Mouse (Mus musculus) left cerebral cortex, adult 9 months (tissue): ENCODE data around the gene Insr.
"Not testable (repeated sequence)": the region's sequence is repeated elsewhere in the genome, so short reads cannot be mapped to it uniquely, and the experiment has no call there.

Experiments used
- DNase-seq, 2 experiments: peaks; one replicate each; pipeline ENCODE4 v3.0.0; 2022; ENCODE audit warnings: low spot score in 2 of 2

Insr gene

DNA sequence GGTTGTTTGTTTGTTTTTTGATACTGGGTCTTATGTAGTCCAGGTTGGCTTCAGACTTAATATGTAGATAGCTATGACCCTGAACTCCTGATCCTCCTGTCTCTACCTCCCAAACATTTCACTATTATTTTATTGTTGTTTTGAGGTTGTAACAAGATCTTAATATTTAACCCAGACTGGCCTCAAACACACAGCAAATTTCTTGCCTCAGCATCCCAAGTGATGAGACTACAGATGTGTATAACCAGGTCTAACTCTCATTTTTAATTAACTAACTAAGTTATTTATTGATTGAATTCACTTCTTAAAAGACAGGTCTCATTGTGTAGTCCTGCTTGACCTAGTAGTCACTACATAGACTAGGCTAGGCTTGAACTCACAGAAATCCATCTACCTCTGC is 88.4 kb downstream of the Insr start:
- no peak for DNase-seq

DNA sequence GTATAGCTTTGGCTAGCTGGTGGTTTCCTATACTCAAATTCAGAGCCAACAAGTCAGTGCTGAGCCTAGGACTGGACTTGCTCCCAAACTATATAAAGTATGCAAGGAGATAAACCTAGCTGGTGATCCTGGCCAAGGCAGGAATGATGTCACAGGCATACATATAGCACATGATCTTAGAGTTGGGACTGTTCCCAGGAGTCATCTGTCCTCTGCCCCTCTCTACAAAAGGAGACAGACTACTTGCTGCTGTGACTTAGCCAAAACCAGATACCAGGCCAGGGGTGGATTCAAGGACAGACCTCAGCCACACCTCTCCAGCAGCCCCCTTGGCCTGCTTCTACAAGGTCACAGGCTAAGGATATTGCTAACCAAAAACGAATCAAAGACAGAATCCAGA is 92.0 kb downstream of the Insr start:
- no peak for DNase-seq

DNA sequence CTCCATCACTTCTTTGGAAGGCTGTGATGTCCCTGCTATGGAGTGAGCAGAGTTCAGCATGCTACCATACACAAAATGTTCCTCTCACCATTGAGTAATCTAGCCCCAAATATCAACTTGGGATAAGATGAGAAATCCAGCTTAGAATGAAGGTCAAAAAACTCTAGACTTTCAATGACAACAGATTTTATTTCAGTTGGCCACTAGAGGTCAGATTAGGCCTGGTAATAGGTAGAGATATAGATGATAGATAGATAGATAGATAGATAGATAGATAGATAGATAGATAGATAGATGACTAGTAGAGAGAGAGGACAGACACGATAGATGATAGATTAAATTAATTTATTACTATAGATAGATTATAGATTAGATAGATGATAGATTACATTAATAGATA is 99.5 kb downstream of the Insr start:
- no peak for DNase-seq

DNA sequence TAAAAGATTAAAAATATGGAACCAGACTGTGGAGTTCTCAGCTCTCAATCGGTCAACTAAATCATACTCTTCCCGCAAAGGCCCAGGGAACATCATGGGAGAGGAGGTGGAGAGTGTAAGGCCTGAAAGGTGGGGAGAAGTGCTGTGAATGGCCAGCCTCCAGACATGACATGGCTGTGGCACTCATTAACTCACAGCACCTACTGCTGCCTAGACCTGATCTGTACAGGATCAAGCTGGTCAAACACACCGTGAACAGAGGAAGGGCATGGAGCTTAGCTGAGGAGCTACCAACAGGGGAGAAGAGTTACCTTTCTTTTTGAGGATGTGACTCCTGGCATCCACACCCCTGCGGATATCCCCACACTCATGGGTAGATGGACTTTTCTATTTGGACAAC is 102.0 kb downstream of the Insr start:
- DNase-seq, result no peak

DNA sequence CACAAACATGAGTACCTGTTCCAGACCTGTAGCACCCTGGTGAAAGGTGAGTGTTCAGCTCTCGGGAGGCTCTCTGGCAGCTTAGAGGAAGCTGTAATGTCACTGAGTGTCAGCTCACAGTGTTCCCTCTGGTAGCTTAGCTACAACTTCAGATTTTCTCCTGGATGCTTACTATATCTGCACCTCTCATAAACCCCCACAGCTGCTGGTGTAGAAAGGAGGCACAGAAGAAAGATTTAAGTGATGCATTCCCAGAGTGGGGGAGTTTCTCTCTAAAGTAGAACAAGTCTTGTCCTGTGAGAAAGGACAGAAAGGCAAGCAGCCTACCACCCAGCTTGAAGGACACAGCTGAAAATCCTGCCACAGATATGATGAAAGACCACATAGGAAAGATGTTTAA is 107.2 kb downstream of the Insr start:
- DNase-seq, result no peak

DNA sequence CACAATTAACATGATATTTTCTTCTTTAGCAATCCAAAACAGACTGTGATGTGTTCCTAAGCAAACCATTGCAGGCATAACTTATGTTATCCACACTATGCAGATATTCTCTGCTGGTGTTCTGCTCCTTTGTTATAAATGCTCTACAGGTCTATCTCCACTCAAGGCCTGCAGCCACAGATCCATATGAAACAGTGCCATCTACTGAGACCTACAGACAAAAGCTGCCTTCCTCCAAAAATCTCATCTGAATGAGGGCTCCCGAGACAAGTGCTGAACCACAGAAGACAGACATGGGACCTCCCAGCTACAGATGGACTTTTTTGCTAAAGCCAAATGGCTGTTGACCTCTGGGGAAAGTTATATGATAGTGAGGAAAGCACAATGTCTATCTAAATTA is 132.9 kb downstream of the Insr start:
- no peak for DNase-seq

DNA sequence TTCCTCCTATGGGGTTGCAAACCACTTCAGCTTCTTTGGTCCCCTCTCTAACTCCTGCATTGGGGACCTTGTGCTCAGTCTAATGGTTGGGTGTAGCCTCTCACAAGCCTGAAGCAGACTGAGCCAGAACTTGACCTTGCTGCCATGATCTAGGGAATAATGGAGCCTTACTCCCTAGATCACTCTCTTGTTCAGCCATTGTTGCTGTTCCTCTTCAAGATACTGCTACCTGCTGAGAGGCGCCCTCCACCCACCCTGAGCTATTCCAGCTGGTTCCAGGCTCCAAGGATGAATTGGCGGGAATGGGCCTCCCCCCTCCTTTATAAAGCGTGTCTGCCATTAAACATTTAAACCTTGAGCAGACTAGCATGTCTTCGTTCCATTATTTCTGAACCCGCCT is 179.0 kb downstream of the Insr start:
- not testable (repeated sequence) for DNase-seq
